ENCODE assay signal across 11 mouse cellular contexts in the genomic region with DNA sequence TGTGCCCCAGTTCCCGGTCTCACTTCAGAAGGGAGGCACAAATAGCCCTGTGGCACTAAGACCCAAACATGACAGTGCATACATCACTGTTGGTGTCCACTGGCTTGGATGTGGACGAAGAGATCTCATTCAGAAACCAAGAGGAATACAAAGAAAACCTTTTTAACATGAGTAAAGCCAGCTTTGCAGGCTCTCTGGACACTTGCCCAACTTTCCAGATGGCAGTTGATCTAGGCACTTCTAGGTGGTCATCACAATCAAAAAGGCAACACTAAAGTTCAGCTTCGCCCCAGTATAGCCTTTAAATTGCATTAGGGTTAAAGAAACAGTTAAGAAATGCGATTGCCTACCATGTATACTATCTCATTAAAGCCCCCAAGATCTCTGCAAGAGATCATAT.
"Had no signal": no experiment of that assay in that cellular context is flagged by ENCODE, and none has a peak within 500 bp of the region (broad histone marks: within the 10 kb centered on the region; RNA-seq: fewer than 3 reads in every experiment).

No protein-coding gene starts in this region.

- H3K36me3 ChIP-seq: limb, embryonic 10.5 days; liver, embryonic 15.5 days; midbrain, embryonic 13.5 days; stomach, embryonic 15.5 days had no signal

- H3K9me3 ChIP-seq: limb, embryonic 10.5 days; liver, embryonic 15.5 days; midbrain, embryonic 13.5 days; stomach, embryonic 15.5 days had no signal

- H3K4me1 ChIP-seq: liver, embryonic 15.5 days; stomach, embryonic 15.5 days had no signal

- DNase-seq: kidney, postnatal 36 days; lung, adult 2 months; lung, postnatal 36 days; right cerebral cortex, postnatal 14 days; thymus, adult 2 months; thymus, postnatal 36 days had no signal

- H3K27me3 ChIP-seq: liver, embryonic 15.5 days; midbrain, embryonic 13.5 days; stomach, embryonic 15.5 days had no signal

- H3K27ac ChIP-seq: layer of hippocampus, adult 2 months; limb, embryonic 10.5 days; liver, embryonic 15.5 days; midbrain, embryonic 13.5 days; stomach, embryonic 15.5 days had no signal

- H3K4me3 ChIP-seq: layer of hippocampus, adult 2 months; limb, embryonic 10.5 days; liver, embryonic 15.5 days; midbrain, embryonic 13.5 days; stomach, embryonic 15.5 days had no signal
